Mouse (Mus musculus) intestine, postnatal 0 days (tissue): ENCODE measurements at regions not wholly inside any gene's neighbourhood (a gene's known extent, or its start where the extent isn't known, plus 50 kb on each side); places are given as distances from the start of the nearest gene placed in this dataset.

ENCODE experiments used
- ATAC-seq: fragments of 200-750 bp; cut with Nextera tagmentation; 2 replicates; pipeline ENCODE4 v1.8.0; 2017; ENCODE audit warnings: mild to moderate bottlenecking, moderate TSS enrichment, moderate library complexity
- H3K27ac ChIP-seq: fragments of 300-500 bp; sonication (generic); 2 replicates; pipeline ENCODE4 v1.5.1; 2014; ENCODE audit warnings: mild to moderate bottlenecking, low read depth, low read length, moderate library complexity
- H3K27me3 ChIP-seq: fragments of 300-500 bp; sonication (generic); replicated peaks from 2 replicates; pipeline ENCODE4 v1.6.1; 2014; ENCODE audit warnings: low read length, mixed read lengths; ENCODE audit not compliant: control insufficient read depth, insufficient read depth
- H3K36me3 ChIP-seq: fragments of 300-500 bp; sonication (generic); 2 replicates; pipeline ENCODE4 v1.6.1; 2014; ENCODE audit warnings: mild to moderate bottlenecking, moderate library complexity; ENCODE audit not compliant: control insufficient read depth, insufficient read depth
- H3K4me1 ChIP-seq: fragments of 300-500 bp; sonication (generic); replicated peaks from 2 replicates; pipeline ENCODE4 v1.6.1; 2014; ENCODE audit warnings: antibody characterized with exemption, low read length, mixed read lengths; ENCODE audit not compliant: control insufficient read depth, insufficient read depth
- H3K4me2 ChIP-seq: fragments of 300-500 bp; sonication (generic); replicated peaks from 2 replicates; pipeline ENCODE4 v1.6.1; 2014; ENCODE audit warnings: low read depth, mild to moderate bottlenecking, moderate library complexity
- H3K4me3 ChIP-seq: fragments of 300-500 bp; sonication (generic); 2 replicates; pipeline ENCODE4 v1.5.1; 2014; ENCODE audit warnings: low read depth, low read length
- H3K9ac ChIP-seq: fragments of 300-500 bp; sonication (generic); 2 replicates; pipeline ENCODE4 v1.6.1; 2014; ENCODE audit warnings: mild to moderate bottlenecking, low read depth, low read length
- H3K9me3 ChIP-seq: fragments of 300-500 bp; sonication (generic); 2 replicates; pipeline ENCODE4 v1.6.1; 2016; ENCODE audit warnings: mixed run types; ENCODE audit not compliant: control insufficient read depth
- CTCF ChIP-seq: sonication (generic); IDR thresholded peaks from 2 replicates; pipeline ENCODE4 v1.5.1; 2016; ENCODE audit warnings: low read depth, mild to moderate bottlenecking, control low read depth, antibody characterized with exemption, moderate library complexity
- WGBS: fragments of 180-500 bp; shearing (Covaris S2); extraction: QIAGEN DNeasy Blood & Tissue Kit; methylation state at CpG from one replicate; pipeline ENCODE4 v1.1.7; 2014; 5-methylcytosine and 5-hydroxymethylcytosine counted together

GRCm38 (mm10) chr1:128779586-128780158 is 187.6 kb upstream of the Cxcr4 start:
- Histone ChIP-seq H3K4me3 (no peak overlapping the region), H3K27me3 (no peaks in the 10 kb centered on the region), H3K4me2 (no peak overlapping the region), H3K9ac (no peak overlapping the region), H3K9me3 (no peaks in the 10 kb centered on the region), H3K27ac (no peak overlapping the region), H3K36me3 (no peaks in the 10 kb centered on the region), H3K4me1 (no peaks in the 10 kb centered on the region)
- 82% methylated on average over 5 of the region's 5 CpGs for WGBS
- no peak for ATAC-seq
- no peak for TF ChIP-seq CTCF

- H3K9ac ChIP-seq: no peak overlapping the region
- ATAC-seq: no peak
- no peak overlapping the region for H3K4me3 ChIP-seq
- H3K27ac ChIP-seq: no peak overlapping the region
- no peaks in the 10 kb centered on the region for H3K36me3 ChIP-seq
- no peaks in the 10 kb centered on the region for H3K27me3 ChIP-seq
- H3K4me2 ChIP-seq: no peak overlapping the region
- 84% methylated on average over 3 of the region's 3 CpGs for WGBS
- TF ChIP-seq CTCF: no peak
- no peaks in the 10 kb centered on the region for H3K9me3 ChIP-seq
- no peaks in the 10 kb centered on the region for H3K4me1 ChIP-seq
Observed at GRCm38 (mm10) chr1:128772440-128772839, 180.3 kb upstream of the Cxcr4 start.

- no peaks in the 10 kb centered on the region for H3K36me3 ChIP-seq
- no peak overlapping the region for H3K4me2 ChIP-seq
- H3K27me3 ChIP-seq: no peaks in the 10 kb centered on the region
- WGBS: 86% methylated on average over 5 of the region's 5 CpGs
- H3K4me1 ChIP-seq: no peaks in the 10 kb centered on the region
- H3K27ac ChIP-seq: no peak overlapping the region
- no peak for ATAC-seq
- H3K9ac ChIP-seq: no peak overlapping the region
- H3K9me3 ChIP-seq: no peaks in the 10 kb centered on the region
- H3K4me3 ChIP-seq: no peak overlapping the region
- no peak for TF ChIP-seq CTCF
Observed at GRCm38 (mm10) chr1:128770786-128771185, 178.7 kb upstream of the Cxcr4 start.

- Histone ChIP-seq H3K4me3 (no peak overlapping the region), H3K4me1 (no peaks in the 10 kb centered on the region), H3K9me3 (no peaks in the 10 kb centered on the region), H3K36me3 (no peaks in the 10 kb centered on the region), H3K27ac (no peak overlapping the region), H3K27me3 (no peaks in the 10 kb centered on the region), H3K4me2 (no peak overlapping the region), H3K9ac (no peak overlapping the region)
- ATAC-seq: no peak
- no peak for TF ChIP-seq CTCF
- WGBS: 78% methylated on average over 6 of the region's 6 CpGs
Observed at GRCm38 (mm10) chr1:128767991-128768390, 175.9 kb upstream of the Cxcr4 start.

- no peak overlapping the region for H3K9ac ChIP-seq
- no peak for ATAC-seq
- H3K27ac ChIP-seq: no peak overlapping the region
- H3K4me1 ChIP-seq: no peaks in the 10 kb centered on the region
- no peaks in the 10 kb centered on the region for H3K27me3 ChIP-seq
- H3K4me3 ChIP-seq: no peak overlapping the region
- H3K9me3 ChIP-seq: no peaks in the 10 kb centered on the region
- 87% methylated on average over 3 of the region's 3 CpGs for WGBS
- no peak overlapping the region for H3K4me2 ChIP-seq
- TF ChIP-seq CTCF: no peak
- H3K36me3 ChIP-seq: no peaks in the 10 kb centered on the region
Observed at GRCm38 (mm10) chr1:128767415-128767814, 175.3 kb upstream of the Cxcr4 start.

- Histone ChIP-seq H3K27ac (no peak overlapping the region), H3K4me1 (no peaks in the 10 kb centered on the region), H3K9me3 (no peaks in the 10 kb centered on the region), H3K4me2 (no peak overlapping the region), H3K9ac (no peak overlapping the region), H3K36me3 (no peaks in the 10 kb centered on the region), H3K4me3 (no peak overlapping the region), H3K27me3 (no peaks in the 10 kb centered on the region)
- ATAC-seq: no peak
- no peak for TF ChIP-seq CTCF
- 65% methylated on average over 7 of the region's 7 CpGs for WGBS
Observed at GRCm38 (mm10) chr1:128766894-128767268, 174.8 kb upstream of the Cxcr4 start.
